Mouse (Mus musculus): ENCODE data around the gene Fzd10.

Fzd10 gene

DNA sequence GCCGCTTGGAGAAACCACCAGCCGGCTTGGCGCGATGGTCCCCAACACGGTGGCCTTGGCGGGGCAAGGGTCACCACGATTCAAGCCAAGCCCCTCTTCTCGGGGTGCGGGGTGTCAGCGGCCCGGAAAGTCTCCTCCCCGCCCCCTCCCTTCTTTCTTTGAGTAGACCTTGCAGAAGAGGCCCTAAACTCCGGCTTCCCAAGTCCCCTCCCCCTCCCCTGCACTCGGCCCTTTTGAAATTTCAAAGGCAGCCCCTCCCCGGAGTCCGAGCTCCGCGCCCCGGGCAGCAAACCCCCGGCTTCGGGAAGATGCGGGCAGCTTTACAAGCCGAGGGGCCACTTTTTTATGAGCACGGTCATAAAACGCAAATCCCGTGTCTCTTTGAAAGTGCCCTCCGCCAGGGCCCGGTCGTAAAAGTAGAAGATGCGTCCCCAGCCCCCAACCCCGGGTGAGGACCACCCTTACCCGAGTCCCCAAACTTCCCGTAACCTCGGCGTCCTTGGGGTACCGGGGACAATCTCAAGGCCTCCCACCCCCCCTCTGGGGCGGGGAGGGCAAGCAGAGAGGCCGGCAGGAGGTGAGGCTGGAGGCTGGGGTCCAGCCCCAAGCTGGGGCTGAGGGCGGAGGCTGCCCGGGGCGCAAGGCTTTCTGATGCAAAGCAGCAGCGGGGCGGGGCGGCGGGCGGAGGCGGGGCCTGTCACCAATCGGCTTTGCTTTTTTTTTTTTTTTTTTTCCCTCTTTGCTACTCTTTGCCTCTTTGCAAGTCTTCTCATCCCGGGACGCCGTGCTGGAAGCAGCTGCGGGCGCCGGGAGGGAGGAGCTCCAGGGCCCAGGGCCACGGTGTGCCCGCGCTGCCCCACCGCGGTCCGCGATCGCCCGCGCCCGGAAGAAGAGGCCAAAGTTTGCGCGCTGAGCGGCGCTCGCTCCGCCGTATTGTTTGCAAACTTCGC lies at the start of gene Fzd10:
Gene Fzd10, plus strand, starts transcription at position 773 of the 950 bp plus-strand sequence.
- DNase-seq: no peak

DNA sequence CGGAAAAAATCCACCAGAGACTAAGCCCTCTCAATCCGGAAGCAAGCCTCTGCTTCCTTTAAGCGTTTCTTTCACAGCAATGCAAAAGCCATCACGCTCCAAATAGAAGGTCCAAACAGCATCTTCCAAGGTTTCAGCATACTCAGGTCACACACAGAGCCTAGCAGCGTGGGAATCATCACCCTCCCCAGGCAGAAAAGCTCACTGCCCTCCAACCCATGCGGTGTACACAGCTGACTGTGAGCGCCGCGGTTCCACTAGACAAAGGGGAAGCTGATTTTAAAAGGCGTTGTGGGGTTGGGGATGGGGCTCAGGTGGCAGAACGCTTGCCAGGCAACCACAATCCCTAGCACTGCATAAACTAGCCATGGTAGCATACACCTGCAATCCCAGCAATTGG lies 49.2 kb upstream of the Fzd10 start:
- no peak for DNase-seq

DNA sequence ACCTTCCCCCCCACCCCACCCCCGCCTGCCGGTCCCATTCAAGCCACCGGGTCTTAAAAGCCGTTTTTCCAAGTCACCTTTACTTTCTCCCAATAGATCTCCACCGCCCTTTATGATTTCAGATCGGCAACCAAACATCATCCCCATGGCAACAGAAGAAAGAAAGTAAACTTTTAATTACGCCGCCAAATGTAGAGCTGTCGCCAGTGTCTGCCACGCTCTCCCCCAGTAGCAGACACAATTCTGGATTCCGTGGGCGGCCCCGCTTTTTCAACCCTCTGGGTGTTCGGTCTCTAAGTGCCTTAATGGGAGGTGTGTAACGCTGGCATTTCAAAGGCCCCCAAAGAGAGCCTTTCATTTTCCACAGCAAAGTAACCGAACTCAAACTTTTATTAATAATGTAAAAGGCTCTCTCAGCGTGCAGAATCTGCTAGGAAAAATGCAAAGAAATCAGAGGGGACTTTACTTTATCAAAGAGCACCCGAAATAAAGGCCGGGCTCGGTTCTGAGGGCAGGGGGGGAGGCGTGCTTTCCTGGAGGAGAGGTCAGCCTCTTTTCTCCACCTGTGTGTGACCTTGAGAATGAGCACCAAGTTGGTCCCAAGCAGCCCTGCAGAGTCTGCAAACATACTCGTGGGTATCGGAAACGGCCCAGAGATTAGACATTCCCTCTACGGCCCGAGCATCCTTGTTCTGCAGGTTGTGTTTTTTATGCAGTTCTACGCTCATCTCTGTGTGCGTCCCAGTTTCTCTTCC lies 48.3 kb upstream of the Fzd10 start:
- DNase-seq: no peak

DNA sequence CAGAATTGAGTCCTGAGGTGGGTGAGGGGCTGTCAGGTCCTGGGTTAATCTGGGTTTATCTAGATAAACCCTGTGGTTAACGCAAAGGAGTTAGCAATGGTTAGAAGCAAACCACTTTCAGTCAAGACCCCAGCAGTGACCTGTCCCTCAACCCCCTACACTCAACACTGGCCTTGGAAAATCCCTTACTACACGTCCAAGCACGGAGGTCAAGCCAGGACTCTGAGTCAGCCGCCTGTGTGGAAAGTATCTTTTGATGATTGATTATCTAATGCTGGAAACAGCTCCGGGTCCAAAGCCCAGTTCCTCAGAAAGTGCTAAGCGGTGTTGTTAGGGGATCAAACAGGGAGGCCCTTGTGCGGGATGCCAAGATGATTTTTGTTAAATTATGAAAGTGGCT lies 42.5 kb upstream of the Fzd10 start:
- no peak for DNase-seq

DNA sequence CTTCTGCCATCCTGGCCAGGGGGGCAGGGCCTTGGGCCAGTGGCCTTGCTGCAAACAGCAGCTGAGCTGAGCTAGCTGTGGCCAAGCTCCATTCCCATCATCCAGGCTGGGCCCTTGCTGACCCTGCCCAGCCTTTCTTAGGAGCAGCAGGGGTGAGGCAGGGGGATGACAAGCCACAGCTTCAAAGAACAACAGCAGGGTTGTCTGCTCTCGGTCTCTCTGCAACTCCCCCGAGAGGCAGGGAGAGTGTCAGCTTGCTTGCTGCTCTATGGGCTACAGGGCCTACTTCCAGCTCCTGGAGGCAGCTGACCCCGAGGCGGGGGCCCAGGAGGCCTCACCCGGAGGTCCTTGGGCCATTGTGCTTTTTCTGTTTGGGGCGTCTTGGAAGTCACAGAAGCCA lies 33.3 kb upstream of the Fzd10 start:
- DNase-seq: no peak

DNA sequence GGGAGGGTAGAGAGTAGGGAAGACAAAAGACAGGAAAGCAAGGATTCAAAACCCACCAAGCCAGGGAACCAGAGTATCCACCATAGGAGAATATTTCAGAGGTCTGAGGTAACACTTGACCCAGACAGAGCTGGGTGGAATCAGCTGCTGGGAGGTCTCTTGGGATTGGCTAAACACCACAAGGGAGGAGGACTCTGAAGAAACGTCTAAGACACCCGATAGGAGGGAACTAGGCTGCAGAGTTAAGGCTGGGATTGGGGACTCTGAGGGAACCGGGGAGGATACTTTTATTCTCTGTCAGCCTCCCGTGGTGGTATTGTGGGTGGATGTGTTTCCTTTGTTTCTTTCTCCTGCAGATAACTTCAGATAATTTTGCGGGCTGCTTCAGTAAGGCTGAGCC lies 31.7 kb upstream of the Fzd10 start:
- no peak for DNase-seq

DNA sequence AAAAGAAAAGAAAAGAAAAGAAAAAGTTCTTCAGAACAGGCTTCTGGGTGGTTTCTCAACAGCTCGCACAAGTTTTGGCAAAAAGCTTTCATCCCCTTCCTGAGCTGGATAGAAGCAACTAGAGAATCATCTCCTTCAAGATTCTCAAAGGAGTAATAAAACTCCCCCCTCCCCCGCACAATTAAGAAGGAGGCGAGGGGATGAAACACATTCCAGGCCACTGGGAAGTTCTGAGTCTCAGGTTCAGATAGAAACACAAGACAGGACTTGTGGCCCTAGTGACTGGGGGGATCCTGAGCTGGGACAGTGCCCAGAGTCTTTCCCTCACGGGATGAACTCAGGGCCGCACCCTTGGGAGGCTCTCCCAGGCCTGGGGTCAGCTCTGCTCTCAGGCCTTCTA lies 30.6 kb upstream of the Fzd10 start:
- no peak for DNase-seq

DNA sequence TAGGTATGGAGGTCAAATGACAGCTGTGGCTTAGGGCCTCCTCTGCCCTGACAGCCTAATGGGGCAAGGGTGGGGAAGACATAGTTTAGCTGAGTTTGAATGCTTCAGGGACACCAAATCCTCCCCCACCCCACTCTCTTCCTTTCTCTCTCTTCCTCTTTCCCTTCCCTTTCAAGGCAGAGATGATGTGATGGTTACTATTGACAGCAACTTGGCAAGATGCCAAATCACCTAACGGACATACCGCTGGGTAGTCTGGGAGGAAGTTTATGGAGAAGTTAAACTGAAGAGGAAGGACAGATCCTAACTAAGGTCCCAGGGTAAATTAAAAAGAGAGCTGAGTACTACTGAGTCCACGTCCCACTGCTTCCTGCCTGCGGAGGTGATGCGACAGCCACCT lies 29.8 kb upstream of the Fzd10 start:
- no peak for DNase-seq

DNA sequence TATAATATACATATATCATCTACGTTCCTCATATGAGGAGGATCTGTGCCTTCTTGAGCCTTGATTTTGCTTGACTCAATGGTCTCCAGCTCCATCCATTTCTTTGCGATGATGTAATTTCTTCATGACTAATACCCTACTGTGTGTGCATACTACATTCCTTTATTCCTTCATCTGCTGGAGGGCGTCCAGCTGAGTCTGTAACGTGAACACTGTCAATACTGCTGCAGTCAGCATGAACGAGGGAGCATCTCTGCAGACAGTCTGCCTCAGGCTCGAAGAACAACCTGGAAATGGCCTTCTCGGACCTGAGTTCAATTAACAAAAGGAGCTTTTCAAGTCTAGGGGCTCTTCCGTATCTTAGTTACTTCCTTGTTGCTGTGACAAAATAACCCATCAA lies 28.9 kb upstream of the Fzd10 start:
- no peak for DNase-seq

DNA sequence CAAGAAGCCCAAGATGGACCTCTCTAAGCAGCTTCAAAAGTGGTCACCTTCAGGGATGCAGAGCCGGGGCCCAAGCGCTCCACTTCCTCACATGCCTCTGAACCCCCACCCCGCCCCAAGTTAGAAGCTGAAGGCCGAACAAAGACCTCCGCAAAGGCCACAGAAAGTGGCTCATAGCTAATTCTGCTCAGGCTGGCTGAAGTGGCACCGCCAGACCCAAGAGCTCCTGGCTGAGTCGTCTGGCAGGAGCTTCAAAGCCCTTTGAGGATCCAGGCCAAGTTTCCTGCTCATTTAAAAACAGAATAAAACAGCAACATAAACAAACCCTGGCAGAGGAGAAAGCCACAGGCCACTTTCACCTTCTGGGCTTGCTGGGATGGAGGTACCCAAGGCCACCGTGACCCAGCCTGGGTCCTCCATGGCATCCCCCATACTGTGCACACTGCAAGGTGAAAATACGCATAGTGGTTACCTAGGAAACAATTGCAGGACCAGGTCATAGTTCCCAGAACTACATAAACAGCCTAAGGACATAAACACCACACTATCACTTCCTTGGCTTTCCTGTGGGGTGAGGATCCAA lies 24.6 kb upstream of the Fzd10 start:
- DNase-seq: no peak

DNA sequence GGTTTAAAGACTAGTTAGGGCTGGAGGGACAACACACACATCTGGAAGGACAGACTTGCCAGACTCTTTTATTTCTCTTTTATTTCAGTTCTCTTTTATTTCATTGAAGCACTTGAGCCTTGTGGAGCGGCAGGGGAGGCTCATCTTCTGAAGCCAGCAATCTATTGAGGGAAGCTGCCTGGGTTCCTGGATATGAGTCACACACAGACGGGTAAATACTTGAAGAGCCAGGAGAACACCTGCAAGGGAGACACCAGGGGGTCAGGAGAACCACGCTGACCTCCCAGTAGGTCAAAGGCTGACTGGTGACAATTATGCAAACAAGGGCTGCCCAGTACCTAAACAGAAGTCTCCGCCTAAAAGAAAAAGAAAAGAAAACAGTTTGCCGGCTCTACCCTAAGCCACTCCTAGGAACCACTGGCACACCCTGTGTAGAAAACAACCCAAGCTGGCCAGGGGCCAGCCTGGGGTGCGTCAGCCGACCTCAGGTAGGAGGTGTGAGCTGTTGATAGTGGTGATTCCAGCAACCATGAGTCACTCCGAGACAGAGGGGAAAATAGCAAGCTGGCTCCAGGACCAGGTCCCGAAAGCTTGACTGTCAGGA lies 21.5 kb upstream of the Fzd10 start:
- DNase-seq: no peak

DNA sequence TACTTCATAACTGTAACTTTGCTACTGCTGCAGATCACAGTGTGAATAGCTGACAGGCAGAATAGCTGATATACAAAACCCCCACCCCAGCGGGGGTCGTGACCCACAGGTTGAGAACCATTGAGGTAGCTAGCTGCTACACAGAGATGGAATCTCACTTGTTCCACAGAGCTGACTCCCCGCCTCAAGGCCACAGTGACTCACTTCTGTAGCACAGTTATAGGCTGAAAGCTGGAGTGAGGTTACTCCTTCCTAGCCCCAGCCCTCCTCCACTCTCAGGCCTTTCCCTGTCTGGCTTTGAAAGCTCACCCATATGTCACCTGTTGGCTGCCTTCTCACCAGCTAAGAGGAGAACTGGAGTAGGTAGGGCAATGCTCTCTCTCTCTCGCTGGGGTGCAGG lies 19.7 kb upstream of the Fzd10 start:
- no peak for DNase-seq

DNA sequence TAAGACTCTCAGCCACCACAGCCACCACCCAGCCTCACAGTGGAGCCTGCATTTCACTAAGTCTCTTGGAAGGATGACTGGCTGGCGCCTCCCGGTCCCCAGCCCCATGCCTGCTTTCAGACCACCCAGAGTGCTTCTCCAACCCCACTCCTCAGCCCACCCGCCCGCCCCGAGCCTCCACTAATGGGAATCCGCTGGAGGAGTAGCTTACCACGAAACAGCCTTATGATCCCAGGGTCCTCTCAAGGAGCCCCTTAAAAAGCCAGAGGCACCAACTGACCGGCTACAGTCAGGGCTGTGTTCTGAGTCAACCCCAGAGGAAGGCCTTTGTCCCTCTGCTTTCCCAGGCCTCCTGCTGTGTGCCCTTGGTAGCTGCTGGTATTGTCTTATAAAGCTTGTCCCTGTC lies 19.1 kb upstream of the Fzd10 start:
- no peak for DNase-seq

DNA sequence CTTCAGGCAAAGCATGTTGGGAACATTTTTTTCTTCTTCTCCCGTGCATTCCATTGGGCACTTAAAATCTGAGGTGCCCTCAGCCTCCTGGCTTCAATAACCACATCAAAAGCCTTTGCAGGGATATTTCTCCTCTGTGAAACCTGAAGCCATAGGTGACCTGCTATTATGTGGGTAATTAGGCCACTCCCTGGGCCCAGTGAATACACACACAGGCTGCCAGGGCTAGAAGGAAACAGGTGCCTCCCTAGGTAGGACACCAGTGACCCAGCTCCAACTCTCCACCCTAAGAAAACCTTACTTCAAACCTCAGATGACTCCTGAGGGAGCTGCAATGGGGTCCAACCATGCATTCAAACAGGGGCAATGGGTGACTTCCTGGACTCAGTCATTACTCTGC lies 11.4 kb upstream of the Fzd10 start:
- no peak for DNase-seq

DNA sequence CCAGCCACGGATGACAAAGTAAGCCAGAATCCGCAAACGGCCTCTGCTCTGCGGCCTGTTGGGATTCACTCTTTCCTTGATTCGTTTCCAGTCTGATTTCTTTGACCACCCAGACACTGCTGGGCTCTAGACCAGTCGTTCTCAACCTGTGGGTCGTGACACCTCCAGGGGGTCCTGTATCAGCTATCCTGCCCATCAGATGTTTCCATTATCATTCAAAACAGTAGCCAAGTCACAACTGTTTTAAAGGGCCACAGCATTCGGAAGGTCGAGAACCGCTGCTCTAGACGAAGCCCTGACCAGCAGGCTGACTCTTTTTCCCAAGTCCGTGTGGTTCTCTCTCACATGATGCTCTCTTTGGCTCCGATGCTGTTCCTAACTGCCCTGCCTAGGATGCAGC lies 7.2 kb upstream of the Fzd10 start:
- no peak for DNase-seq

DNA sequence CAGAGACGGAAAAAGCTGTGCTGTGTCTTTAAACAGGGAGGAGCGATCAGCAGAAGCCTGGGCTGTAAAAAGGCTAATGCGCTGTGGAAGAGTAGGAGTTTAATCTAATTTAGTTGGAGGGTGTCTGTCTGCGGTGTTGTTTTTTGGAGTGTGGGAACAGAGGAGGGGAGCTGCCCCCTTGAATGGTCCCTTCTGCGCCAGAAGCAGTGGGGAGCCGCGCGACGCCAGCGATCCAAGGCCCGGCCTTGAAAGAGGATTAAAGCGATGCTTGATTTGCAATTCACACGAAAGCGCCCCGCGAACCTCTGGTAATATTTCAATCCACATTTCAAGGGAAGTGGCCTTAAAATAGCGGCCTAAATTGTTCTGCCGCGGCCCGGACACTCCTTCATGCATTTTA lies 3.8 kb upstream of the Fzd10 start:
- DNase-seq: no peak

DNA sequence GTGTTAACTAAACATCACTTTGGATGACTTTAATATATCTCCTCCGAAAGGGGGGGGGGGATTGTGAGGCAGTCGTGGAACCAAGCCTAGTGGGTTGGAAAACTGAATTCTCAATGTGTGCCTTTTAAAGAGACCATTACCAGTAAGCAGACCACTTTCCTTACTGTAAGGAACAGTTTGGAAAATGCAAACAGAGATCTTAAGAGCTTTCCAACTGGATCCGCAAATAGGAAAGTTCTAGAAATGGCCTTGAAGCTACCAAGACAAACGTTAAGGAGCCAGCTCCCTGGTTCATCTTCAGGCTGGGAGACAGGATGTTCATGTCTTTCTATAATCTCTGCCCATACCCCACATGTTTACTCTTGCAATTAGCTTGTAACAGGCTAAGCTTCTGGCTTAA lies 3.3 kb upstream of the Fzd10 start:
- DNase-seq: no peak

DNA sequence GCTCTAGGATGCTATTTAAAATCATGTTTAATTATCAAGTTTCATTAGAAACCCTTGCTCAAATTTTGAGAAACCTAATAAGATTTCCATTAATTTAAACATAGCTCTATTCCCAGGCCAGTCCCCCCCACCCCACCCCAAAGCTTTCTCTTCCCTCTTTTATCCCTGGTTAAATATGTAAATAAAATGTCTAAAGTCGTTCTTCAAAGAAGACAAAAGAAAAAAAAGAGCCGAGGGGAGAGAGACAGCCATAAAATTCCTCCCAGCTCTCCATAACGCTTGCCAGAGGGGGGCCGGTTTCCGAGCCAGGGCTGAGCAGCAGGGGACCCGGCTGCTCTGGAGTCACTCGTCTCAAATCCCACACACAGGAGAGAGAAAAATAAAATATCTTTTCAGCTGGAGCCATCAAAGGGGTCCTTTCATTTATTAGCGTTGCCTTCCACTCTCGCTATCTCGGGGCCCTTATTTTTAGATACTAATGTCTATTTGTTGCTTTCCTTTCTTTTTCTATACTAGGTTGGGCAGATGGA lies 2.4 kb upstream of the Fzd10 start:
- no peak for DNase-seq

DNA sequence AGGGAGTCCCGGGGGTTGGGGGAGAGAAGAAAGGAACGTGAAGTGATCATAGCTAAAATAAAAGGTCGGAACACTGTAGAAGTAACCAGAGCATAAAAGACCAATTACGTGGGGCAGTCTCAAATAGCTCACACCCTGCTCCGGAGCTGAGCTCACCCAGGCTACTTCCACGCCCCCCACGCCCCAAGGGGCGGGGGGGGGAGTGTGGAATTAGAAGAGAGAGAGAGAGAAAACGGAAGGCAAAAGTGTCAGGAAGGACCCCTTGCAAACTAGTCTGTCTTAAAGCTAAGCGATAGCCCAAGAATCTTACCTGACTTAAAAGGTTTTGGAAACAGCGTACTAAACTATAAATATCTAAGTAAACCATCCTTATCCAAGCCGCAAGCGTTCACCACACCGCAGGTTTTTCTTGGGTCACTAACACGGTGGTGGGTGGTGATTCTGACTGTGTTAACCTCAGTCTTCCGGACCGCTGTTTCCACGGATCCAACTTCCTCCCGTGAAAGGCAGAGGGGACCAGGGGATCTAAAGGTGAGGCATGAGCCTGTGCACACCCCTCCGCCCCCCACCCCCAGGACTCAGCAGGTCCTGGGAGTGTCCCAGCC lies 1.8 kb upstream of the Fzd10 start:
- DNase-seq: no peak

DNA sequence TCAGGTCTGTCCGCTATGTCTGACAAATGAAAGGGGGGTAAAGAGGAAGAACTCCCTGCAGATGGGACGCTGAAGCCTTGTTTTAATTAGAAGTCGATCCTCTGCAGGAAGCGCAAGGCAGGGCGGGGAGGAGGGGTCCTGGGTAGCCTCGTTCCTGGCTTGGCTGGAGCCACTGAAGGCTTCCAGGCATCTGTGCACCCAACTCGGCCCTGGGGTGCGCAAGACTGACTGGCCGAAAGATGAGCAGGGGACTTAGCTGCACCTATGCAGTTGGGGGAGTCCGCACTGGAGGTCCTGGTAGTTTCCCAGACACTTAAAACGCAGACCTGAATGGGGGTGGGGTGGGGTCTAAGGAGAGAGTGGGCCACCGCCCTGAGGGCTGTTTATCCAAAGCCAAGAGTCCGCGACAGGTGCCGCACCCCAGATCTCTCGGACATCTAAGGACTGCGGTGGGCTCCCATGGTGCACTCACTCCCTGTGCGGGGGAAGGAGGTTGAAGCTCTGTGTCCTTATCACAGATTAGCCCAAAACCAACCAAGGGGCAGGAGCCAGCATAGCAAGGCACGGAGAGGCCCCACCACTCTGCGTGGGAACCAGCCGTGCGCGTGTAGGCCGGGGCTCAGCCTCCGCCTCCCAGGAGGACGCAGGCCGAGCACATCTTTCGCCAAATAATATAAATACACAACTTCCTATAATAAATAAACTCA lies 1.1 kb upstream of the Fzd10 start:
- no peak for DNase-seq

DNA sequence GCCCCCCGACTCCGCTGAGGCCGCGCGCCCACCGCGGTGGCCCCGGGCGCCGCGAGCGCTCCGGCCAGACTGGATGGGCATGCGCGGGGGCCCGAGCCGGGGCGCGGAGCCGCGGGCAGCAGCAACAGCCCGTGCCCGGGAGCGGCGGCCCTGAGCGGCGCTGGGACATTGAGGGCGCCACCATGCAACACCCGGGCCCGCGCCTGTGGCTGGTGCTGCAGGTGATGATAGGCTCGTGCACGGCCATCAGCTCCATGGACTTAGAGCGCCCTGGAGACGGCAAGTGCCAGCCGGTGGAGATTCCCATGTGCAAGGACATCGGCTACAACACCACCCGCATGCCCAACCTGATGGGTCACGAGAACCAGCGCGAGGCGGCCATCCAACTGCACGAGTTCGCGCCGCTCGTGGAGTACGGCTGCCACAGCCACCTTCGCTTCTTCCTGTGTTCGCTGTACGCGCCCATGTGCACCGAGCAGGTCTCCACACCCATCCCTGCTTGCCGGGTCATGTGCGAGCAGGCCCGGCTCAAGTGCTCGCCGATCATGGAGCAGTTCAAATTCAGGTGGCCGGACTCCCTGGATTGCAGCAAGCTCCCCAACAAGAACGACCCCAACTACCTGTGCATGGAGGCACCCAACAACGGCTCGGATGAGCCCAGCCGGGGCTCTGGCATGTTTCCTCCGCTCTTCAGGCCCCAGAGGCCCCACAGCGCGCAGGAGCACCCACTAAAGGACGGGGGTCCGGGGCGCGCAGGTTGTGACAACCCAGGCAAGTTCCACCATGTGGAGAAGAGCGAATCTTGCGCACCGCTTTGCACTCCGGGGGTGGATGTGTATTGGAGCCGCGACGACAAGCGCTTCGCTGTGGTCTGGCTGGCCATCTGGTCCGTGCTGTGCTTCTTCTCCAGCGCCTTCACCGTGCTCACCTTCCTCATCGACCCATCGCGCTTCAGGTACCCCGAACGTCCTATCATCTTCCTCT lies 684 bp downstream of the Fzd10 start:
- no peak for DNase-seq

Measured in cerebellum, adult 9-11 months (tissue).